Mouse (Mus musculus) myocyte (in vitro differentiated cells): Measurements from ENCODE around the gene Ddx25. TPM values are rescaled to one million over a fixed set of nuclear protein-coding genes. Genes with fewer than 3 reads are reported as not detected.

Source experiments
- H3K27me3 ChIP-seq: one replicate; pipeline ENCODE4 v1.6.1; 2011; ENCODE audit not compliant: control insufficient read depth, insufficient read depth, insufficient read length
- H3K36me3 ChIP-seq: one replicate; pipeline ENCODE4 v1.6.1; 2011; ENCODE audit not compliant: control insufficient read depth, insufficient read depth
- H3K4me2 ChIP-seq: one replicate; pipeline ENCODE4 v1.6.1; 2011; ENCODE audit warnings: low read depth, control low read depth
- H3K4me3 ChIP-seq: one replicate; pipeline ENCODE4 v1.5.1; 2011; ENCODE audit warnings: mild to moderate bottlenecking, control low read depth, moderate library complexity
- H3K79me2 ChIP-seq: one replicate; pipeline ENCODE4 v1.6.1; 2011; ENCODE audit not compliant: control insufficient read depth, insufficient read depth
- H3ac ChIP-seq: one replicate; pipeline ENCODE4 v1.6.1; 2011; ENCODE audit not compliant: control insufficient read depth, insufficient read length
- CEBPB ChIP-seq: IDR thresholded peaks from 2 replicates; pipeline ENCODE4 v1.6.1; 2011; ENCODE audit warnings: mild to moderate bottlenecking, moderate library complexity; ENCODE audit not compliant: poor library complexity, insufficient read depth, severe bottlenecking
- E2F4 ChIP-seq: IDR thresholded peaks from one replicate; pipeline ENCODE4 v1.6.1; 2011; ENCODE audit warnings: mild to moderate bottlenecking, control low read depth, moderate library complexity; ENCODE audit not compliant: insufficient read depth
- MAX ChIP-seq: IDR thresholded peaks from one replicate; pipeline ENCODE4 v1.6.1; 2011; ENCODE audit warnings: low read depth, mild to moderate bottlenecking, control low read depth
- MYOD1 ChIP-seq, 3 experiments: IDR thresholded peaks; one replicate each; pipeline ENCODE4 v1.6.1; 2011; ENCODE audit warnings: control low read depth in 2 of 3, low read depth in 2 of 3, mild to moderate bottlenecking in 2 of 3, moderate library complexity in 1 of 3; ENCODE audit not compliant: insufficient read length in 2 of 3, control insufficient read depth in 1 of 3
- MYOG ChIP-seq, 3 experiments: IDR thresholded peaks; one replicate each; pipeline ENCODE4 v1.6.1; 2011; ENCODE audit warnings: control low read depth in 2 of 3, low read depth in 2 of 3, mild to moderate bottlenecking in 2 of 3; ENCODE audit not compliant: insufficient read length in 2 of 3, control insufficient read depth in 1 of 3, insufficient read depth in 1 of 3
- POLR2A ChIP-seq: IDR thresholded peaks from one replicate; pipeline ENCODE4 v1.6.1; 2011; ENCODE audit warnings: low read depth, mild to moderate bottlenecking, control low read depth, moderate library complexity; ENCODE audit not compliant: insufficient read length
- POLR2AphosphoS2 ChIP-seq: IDR thresholded peaks from one replicate; pipeline ENCODE4 v1.6.1; 2011; ENCODE audit warnings: low read depth, control low read depth; ENCODE audit not compliant: insufficient read length
- REST ChIP-seq: IDR thresholded peaks from one replicate; pipeline ENCODE4 v1.6.1; 2011; ENCODE audit warnings: mild to moderate bottlenecking, control low read depth, moderate library complexity; ENCODE audit not compliant: insufficient read depth, insufficient read length
- SRF ChIP-seq: IDR thresholded peaks from one replicate; pipeline ENCODE4 v1.6.1; 2011; ENCODE audit warnings: low read depth; ENCODE audit not compliant: control insufficient read depth, insufficient read length
- TCF12 ChIP-seq: IDR thresholded peaks from one replicate; pipeline ENCODE4 v1.6.1; 2011; ENCODE audit warnings: mild to moderate bottlenecking, control low read depth; ENCODE audit not compliant: poor library complexity, insufficient read depth, severe bottlenecking
- TCF3 ChIP-seq: IDR thresholded peaks from one replicate; pipeline ENCODE4 v1.6.1; 2011; ENCODE audit warnings: low read depth, control low read depth; ENCODE audit not compliant: insufficient read length
- USF1 ChIP-seq: IDR thresholded peaks from one replicate; pipeline ENCODE4 v1.6.1; 2011; ENCODE audit warnings: low read depth, mild to moderate bottlenecking, control low read depth, moderate library complexity
- polyA plus RNA-seq: library from polyadenylated mRNA; unstranded; fragments of >200 nt; fragmentation: generic; extraction: Trizol; gene quantifications from one replicate; pipeline ENCODE4 v1.2.1, GENCODE M21; 2012; ENCODE audit warnings: missing spikeins

The Ddx25 gene
- polyA plus RNA-seq, 1 experiment: not detected

GRCm38 (mm10) chr9:35543099-35543860, 15.0 kb downstream of the Ddx25 start:
- Histone ChIP-seq H3ac (no peak overlapping the region), H3K36me3 (no peaks in the 10 kb centered on the region), H3K27me3 (no peaks in the 10 kb centered on the region), H3K4me3 (no peak overlapping the region), H3K4me2 (no peak overlapping the region), H3K79me2 (no peaks in the 10 kb centered on the region)
- TF ChIP-seq POLR2A (no peak), REST (no peak), MYOG (IDR thresholded peaks at IDR 0.05; ENCODE audit: control insufficient read depth in 1 of 3, insufficient read depth in 1 of 3, insufficient read length in 2 of 3, low read depth in 2 of 3) (no peak), TCF3 (no peak), CEBPB (no peak), MYOD1 (IDR thresholded peaks at IDR 0.05; ENCODE audit: control insufficient read depth in 1 of 3, insufficient read length in 2 of 3, low read depth in 2 of 3) (no peak), SRF (no peak), TCF12 (no peak), USF1 (no peak), E2F4 (no peak), MAX (no peak), POLR2AphosphoS2 (no peak)

- Histone ChIP-seq H3K4me2 (no peak overlapping the region), H3ac (no peak overlapping the region), H3K79me2 (no peaks in the 10 kb centered on the region), H3K27me3 (no peaks in the 10 kb centered on the region), H3K36me3 (no peaks in the 10 kb centered on the region), H3K4me3 (no peak overlapping the region)
- no peak for TF ChIP-seq POLR2A
- no peak for TF ChIP-seq MYOD1 (IDR thresholded peaks at IDR 0.05; ENCODE audit: control insufficient read depth in 1 of 3, insufficient read length in 2 of 3, low read depth in 2 of 3)
- no peak for TF ChIP-seq TCF3
- no peak for TF ChIP-seq REST
- no peak for TF ChIP-seq TCF12
- TF ChIP-seq E2F4: no peak
- TF ChIP-seq CEBPB: no peak
- no peak for TF ChIP-seq SRF
- no peak for TF ChIP-seq USF1
- no peak for TF ChIP-seq MAX
- TF ChIP-seq POLR2AphosphoS2: no peak
- no peak for TF ChIP-seq MYOG (IDR thresholded peaks at IDR 0.05; ENCODE audit: control insufficient read depth in 1 of 3, insufficient read depth in 1 of 3, insufficient read length in 2 of 3, low read depth in 2 of 3)
These were observed 16.4 kb downstream of the Ddx25 start for GRCm38 (mm10) chr9:35541941-35542340.

- TF ChIP-seq E2F4: no peak
- TF ChIP-seq USF1: no peak
- no peak for TF ChIP-seq POLR2AphosphoS2
- TF ChIP-seq REST: no peak
- TF ChIP-seq TCF3: no peak
- no peak for TF ChIP-seq SRF
- TF ChIP-seq MAX: no peak
- no peak for TF ChIP-seq MYOD1 (IDR thresholded peaks at IDR 0.05; ENCODE audit: control insufficient read depth in 1 of 3, insufficient read length in 2 of 3, low read depth in 2 of 3)
- H3K79me2 ChIP-seq: no peaks in the 10 kb centered on the region
These were observed 16.8 kb downstream of the Ddx25 start for GRCm38 (mm10) chr9:35541488-35541887.

GRCm38 (mm10) chr9:35541024-35541423, 17.3 kb downstream of the Ddx25 start:
- TF ChIP-seq SRF (no peak), CEBPB (no peak), REST (no peak), POLR2AphosphoS2 (no peak), MAX (no peak), TCF3 (no peak), TCF12 (no peak), MYOD1 (IDR thresholded peaks at IDR 0.05; ENCODE audit: control insufficient read depth in 1 of 3, insufficient read length in 2 of 3, low read depth in 2 of 3) (no peak), POLR2A (no peak), E2F4 (no peak), USF1 (no peak), MYOG (IDR thresholded peaks at IDR 0.05; ENCODE audit: control insufficient read depth in 1 of 3, insufficient read depth in 1 of 3, insufficient read length in 2 of 3, low read depth in 2 of 3) (no peak)
- Histone ChIP-seq H3K79me2 (no peaks in the 10 kb centered on the region), H3K36me3 (no peaks in the 10 kb centered on the region), H3ac (no peak overlapping the region), H3K27me3 (no peaks in the 10 kb centered on the region), H3K4me2 (no peak overlapping the region), H3K4me3 (no peak overlapping the region)

More at GRCm38 (mm10) chr9:35541488-35541887, 16.8 kb downstream of the Ddx25 start:
- no peak overlapping the region for H3K4me3 ChIP-seq
- no peak overlapping the region for H3K4me2 ChIP-seq
- no peaks in the 10 kb centered on the region for H3K27me3 ChIP-seq
- H3ac ChIP-seq: no peak overlapping the region
- no peaks in the 10 kb centered on the region for H3K36me3 ChIP-seq
